Mouse (Mus musculus) ZHBTc4 (cell line): ENCODE measurements at regions not wholly inside any gene's neighbourhood (a gene's known extent, or its start where the extent isn't known, plus 50 kb on each side); places are given as distances from the start of the nearest gene placed in this dataset.

Experiments
- DNase-seq: peaks from one replicate; pipeline ENCODE4 v3.0.0-alpha.2; 2011; ENCODE audit warnings: low read depth, low spot score

GRCm38 (mm10) chr15:18079644-18080043 lies 739.1 kb upstream of the Cdh10 start:
- no peak for DNase-seq
